22 mouse cellular contexts compared by ENCODE assay signal in the genomic region with DNA sequence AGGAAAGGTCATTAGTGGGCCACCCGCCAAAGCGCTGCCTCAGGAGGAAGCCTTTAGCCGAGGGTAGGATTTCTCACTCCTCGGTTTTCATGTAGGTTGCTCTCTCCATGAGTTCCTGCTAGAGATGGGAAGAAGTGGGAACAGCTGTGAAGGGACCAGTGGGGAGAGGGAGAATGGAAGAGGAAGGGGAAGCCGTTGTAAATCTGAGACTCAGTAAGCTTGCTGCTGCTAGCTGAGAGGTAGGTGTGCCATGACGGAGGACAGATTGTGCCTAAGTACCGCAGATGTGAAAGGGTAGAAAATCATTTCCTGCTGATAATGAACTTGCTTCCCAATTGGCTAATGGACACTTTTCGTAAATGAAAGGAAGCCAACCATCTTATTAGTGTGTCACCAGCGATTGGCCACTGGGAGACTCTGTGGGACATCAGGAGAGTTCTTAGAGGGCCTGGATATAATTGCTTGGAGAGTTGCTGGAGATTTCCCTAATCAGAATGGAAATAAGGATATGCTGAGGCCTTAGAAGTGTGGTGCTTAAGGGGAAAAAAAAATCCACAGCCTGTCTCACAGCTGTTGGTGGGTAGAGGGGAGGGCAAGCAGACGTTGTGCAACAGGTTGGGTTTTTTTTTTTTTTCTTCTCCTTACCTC. TPM values are rescaled to one million over a fixed set of nuclear protein-coding genes. Genes with fewer than 3 reads are reported as not detected.
"Had no signal": no experiment of that assay in that cellular context is flagged by ENCODE, and none has a peak within 500 bp of the region (broad histone marks: within the 10 kb centered on the region; RNA-seq: fewer than 3 reads in every experiment).

No protein-coding gene starts in this region.

- H3K36me3 ChIP-seq: kidney, embryonic 15.5 days; limb, embryonic 10.5 days; liver, embryonic 15.5 days; neural tube, embryonic 15.5 days had no signal

- DNase-seq: kidney, adult 2 months; kidney, postnatal 14 days; right cerebral cortex, adult 18-20 months; right cerebral cortex, postnatal 25 days; thymus, postnatal 4 days had no signal

- H3K27me3 ChIP-seq: neural tube, embryonic 15.5 days had no signal

- H3K27ac ChIP-seq: kidney, embryonic 15.5 days; limb, embryonic 10.5 days; liver, embryonic 15.5 days; macrophage; neural tube, embryonic 15.5 days had no signal

- H3K4me2 ChIP-seq: kidney, embryonic 15.5 days; liver, embryonic 11.5 days; liver, embryonic 15.5 days; neural tube, embryonic 15.5 days had no signal

- H3K4me3 ChIP-seq: kidney, embryonic 15.5 days; limb, embryonic 10.5 days; liver, embryonic 15.5 days; neural tube, embryonic 15.5 days had no signal

- ATAC-seq: lung, postnatal 0 days; midbrain, embryonic 16.5 days had no signal

- H3K9ac ChIP-seq: kidney, embryonic 15.5 days; liver, embryonic 15.5 days; neural tube, embryonic 15.5 days had no signal

- H3K9me3 ChIP-seq: kidney, embryonic 15.5 days; limb, embryonic 10.5 days; liver, embryonic 15.5 days; neural tube, embryonic 15.5 days had no signal

- H3K4me1 ChIP-seq: liver, embryonic 15.5 days had no signal

RNA-seq across cellular contexts. Expression of a gene that starts 4.5 kb away (rescaled TPM):
- total RNA-seq: layer of hippocampus, postnatal 14 days; megakaryocyte-erythroid progenitor cell, adult 5-6 weeks had no signal
- polyA plus RNA-seq: kidney, adult 2 months; large intestine, adult 2 months; limb, embryonic 14.5 days; liver, embryonic 11.5 days; liver, embryonic 15.5 days; lung, postnatal 0 days; macrophage; small intestine, adult 2 months; stomach, embryonic 16.5 days had no signal

RNA-seq across cellular contexts. Expression of a gene that starts 47.6 kb away (rescaled TPM):
- total RNA-seq: layer of hippocampus, adult 8-10 months; left cerebral cortex, adult 18-20 months; left cerebral cortex, postnatal 10 days had no signal
- polyA plus RNA-seq: kidney, adult 2 months; kidney, embryonic 15.5 days; large intestine, adult 2 months; limb, embryonic 10.5 days; limb, embryonic 14.5 days; liver, embryonic 11.5 days; liver, embryonic 15.5 days; lung, postnatal 0 days; macrophage; midbrain, embryonic 16.5 days; neural tube, embryonic 15.5 days; small intestine, adult 2 months; stomach, embryonic 16.5 days had no signal

RNA-seq across cellular contexts. Expression of a gene that starts 49.9 kb away (rescaled TPM):
- total RNA-seq: left cerebral cortex, postnatal 10 days; megakaryocyte-erythroid progenitor cell, adult 5-6 weeks had no signal
- polyA plus RNA-seq: kidney, adult 2 months; kidney, embryonic 15.5 days; large intestine, adult 2 months; limb, embryonic 10.5 days; liver, embryonic 11.5 days; liver, embryonic 15.5 days; lung, postnatal 0 days; macrophage; midbrain, embryonic 16.5 days; neural tube, embryonic 15.5 days; small intestine, adult 2 months; stomach, embryonic 16.5 days had no signal
